Mouse (Mus musculus) megakaryocyte-erythroid progenitor cell, adult 5 weeks (primary cell): Measurements from ENCODE around the gene Gm10354. TPM values are rescaled to one million over a fixed set of nuclear protein-coding genes. Genes with fewer than 3 reads are reported as not detected.

Experiments used
- polyA plus RNA-seq: library from polyadenylated mRNA; stranded (reverse); fragments of >175 nt; gene quantifications from 2 replicates; pipeline ENCODE4 v1.2.3, GENCODE M21; 2012

Gm10354 gene
- polyA plus RNA-seq = not detected in 2 replicates

DNA sequence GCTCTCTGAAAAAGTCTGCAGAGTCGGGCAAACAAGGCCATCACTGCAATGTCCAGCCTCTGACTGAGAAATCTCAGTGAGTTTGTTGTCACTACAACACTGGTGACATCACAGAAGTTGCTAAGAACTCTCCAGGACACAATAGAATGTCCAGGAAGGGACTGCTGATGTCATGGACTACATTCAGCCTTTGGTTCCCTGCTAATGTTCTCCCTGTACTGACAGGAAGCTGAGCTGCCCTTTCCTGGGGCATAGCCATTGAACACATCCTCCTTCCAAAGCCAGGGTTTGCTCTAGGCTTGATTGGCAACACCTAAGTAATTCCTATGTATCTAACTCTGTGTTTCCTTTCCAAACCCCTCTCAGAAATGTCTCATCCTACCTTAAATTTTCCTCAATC, at the start of gene Gm10354:
Gm10354 (minus strand) TSS at position 101 of the 400 bp plus-strand sequence.

DNA sequence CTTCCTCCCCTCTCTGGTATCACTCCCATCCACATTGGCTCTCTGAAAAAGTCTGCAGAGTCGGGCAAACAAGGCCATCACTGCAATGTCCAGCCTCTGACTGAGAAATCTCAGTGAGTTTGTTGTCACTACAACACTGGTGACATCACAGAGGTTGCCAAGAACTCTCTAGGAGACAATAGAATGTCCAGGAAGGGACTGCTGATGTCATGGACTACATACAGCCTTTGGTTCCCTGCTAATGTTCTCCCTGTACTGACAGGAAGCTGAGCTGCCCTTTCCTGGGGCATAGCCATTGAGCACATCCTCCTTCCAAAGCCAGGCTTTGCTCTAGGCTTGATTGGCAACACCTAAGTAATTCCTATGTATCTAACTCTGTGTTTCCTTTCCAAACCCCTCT, 40.4 kb downstream of the Gm10354 start, which contains the start of gene Speer4e:
Speer4e (minus strand) TSS at position 101 of the 400 bp plus-strand sequence.

Other genes starting within 250 kb of the Gm10354 start
- not detected in 2 replicates for gene Gm9758, start 64.0 kb downstream of the Gm10354 start, polyA plus RNA-seq
- not detected in 2 replicates for gene Speer4e, start 40.5 kb downstream of the Gm10354 start, polyA plus RNA-seq
- gene Gm17019, start 54.1 kb upstream of the Gm10354 start, polyA plus RNA-seq = not detected in 2 replicates